Mouse (Mus musculus) 3T3-L1 (cell line): ENCODE results near the gene Mpdu1.
"Not testable (repeated sequence)": the region's sequence is repeated elsewhere in the genome, so short reads cannot be mapped to it uniquely, and the experiment has no call there.

Source experiments
- DNase-seq: peaks from one replicate; pipeline ENCODE4 v3.0.0-alpha.2; 2015; ENCODE audit warnings: low read depth, low spot score

Mpdu1 gene

DNA sequence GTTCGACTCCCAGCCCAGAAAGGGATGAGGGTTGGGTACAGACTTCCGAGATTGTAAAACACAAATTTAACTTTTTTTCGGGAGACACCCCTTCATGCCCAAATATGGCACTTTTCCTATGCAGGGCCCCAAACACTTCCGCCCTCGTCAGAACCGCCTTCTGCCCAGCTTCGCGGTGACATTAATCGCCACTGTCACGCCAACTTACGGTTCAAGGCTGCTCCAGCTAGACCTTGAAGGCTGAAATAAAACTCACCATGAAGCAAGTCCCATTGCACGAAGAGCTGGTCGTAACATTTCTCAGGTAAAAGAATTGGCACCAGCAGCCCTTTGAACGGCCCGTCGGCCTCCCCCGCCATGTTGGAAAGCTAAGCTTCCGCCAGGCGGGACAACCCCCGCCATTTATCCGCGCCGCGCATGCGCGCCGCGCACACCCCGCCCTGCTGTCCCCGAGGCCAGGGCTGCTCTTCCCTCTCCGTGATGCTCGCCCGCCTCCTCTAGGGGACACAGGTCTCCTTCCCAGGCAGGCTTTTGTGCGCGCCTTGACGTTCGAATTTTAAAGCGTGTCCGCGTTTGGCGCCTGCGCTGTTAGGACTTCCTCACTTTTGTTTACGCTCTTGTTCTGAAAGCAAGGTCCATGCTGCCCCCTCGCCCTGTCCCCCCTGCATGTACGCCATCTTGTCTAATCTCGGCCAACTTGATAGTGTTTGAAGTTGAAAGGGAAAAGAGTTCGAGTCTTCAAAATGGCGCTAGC is at the start of gene Mpdu1:
Gene Mpdu1, minus strand, starts transcription at position 430 of the 754 bp plus-strand sequence.
- DNase-seq, result peak; percentile 95

DNA sequence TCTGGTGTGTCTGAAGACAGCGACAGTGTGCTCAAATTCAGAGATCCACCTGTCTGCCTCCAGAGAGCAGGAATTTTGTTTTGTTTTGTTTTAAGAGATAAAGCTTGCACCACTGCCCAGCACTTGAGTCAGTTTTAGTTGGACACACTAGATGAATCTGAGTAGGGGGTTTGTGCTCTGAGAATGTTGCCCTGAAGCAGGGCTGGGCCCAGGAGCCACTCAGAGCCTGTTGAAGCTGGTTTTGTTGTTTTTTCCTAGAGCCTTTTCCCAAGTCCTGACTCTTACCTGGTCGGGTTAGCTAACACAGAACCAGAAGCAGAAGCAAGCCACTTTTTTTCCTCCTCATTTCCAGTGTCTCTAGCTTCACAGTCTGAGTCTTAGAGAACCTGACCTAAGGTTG is 48.6 kb upstream of the Mpdu1 start:
- DNase-seq, result no peak

DNA sequence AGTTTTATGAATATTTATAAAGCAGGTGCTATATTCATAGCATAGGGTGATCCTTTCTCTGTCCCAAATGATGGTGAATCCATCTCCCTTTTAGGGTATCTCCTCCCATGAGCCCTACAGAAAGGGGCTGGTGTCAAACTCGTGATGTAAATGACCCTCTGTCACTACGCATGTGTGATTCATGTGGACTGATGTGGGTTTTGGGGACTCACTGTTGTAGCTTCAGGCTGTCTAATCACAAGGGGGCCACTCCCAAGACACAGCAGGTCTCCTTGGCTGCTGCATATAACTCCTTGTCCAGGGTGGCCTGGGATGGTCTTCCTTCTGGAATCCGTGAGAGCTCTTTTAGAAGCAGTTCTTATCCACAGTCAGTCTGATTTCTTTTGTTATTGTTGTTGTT is 48.0 kb upstream of the Mpdu1 start:
- no peak for DNase-seq

DNA sequence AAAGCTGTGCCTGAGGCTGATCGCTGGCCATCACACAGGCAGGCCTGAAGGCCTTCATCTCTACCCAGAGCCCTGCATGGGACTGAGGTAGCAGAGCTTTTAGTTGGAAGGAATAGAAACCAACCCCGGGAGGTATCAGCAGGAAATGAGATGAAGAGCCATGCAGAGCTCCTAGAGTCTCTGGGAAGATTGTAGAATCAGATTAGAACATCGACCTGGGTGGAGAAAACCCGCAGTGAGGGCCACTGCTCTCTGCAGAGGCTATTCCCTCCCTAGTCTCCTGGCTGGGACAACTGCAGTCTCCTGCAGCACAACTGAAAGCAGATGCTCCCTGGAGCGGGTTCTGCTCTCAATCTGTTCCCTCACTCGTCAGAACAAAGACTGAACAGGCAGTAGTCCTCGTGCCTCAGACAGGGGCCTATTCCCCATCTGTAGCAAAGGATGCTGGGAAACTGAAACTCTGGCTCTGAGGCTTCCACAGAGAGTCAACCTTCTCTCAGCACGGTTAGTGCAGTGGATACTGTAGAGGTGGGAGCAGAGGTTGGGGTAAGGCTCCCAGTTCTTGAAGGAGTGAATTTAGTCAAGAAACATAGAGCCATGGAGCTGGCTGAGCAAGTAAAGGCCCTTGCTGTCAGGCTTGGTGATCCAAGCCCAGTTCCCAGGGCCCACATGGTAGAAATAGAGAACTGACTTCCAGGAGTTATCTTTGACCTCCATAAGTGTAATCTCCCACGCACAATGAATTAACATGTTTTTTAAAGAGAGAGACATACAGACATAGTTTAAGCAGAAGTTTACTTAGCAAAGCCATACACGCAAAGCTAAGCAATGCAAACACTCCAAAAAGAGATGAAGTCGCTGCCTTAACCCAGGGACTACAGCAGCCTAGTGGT is 47.4 kb upstream of the Mpdu1 start:
- no peak for DNase-seq

DNA sequence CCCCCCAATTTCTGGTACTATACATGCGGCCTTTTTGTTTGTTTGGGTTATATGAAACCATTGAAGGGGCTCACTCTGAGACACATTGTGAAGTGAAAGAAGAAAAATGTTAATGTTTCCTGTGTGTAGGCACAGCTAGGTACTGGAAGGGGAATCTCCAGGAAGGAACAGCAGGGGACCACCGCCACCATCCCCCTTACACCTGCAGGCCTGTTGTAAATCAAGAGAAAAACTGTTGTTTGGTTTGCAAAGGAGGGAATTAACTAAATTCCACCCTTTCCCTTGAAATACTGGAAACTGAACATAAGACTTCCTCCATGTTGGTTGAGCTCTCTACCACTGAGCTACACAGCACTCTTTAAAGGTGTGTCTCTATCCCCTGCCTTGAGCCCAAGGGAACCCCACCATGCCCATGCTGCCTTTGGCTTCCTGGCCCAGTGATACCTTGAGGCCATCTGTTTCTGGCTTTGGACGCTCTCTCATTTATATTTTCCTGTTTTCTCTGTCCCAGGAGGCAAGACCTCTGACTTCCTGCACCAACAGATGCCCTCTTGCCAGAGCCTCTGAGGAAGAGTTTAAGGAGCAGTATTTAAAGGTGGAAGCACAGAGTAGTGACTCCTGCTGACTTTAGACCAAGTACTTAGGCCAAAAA is 46.3 kb upstream of the Mpdu1 start:
- no peak for DNase-seq

DNA sequence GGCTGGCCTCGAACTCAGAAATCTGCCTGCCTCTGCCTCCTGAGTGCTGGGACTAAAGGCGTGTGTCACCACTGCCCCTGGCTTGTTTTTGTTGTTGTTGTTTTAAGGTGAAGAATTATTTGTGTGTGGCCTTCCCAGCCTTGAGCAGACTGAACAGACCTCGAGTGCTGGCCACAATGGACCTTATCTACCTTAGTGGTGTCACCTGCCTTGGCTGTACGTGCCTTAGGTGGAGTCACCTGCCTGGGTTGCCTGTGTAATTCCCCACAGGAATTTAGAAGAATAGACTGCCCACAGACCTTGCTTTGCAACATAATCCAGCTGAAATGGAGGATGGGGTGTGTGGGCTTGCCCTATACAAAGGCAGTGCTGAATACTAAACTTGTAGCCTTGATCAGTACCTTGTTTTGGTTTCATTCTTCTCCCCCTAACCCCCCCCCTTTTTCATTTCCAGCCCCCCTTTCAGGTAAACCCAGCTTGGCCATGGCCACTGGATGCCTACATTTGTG is 45.5 kb upstream of the Mpdu1 start:
- DNase-seq, result no peak

DNA sequence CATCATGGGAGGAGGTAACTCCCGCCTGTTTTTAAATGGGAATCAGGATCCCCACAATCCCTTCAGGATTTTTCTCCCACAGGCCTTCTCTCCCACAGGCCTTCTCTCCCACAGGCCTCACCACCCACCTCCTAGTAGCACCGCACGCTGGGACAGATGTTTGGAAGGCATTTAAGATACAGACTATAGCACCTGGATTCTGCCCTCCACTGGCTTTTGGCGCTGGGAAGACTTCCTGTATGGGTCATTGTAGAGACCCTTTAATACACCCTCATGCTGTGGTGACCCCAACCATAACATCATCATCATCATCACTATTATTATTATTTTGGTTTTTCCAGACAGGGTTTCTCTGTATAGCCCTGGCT is 45.0 kb upstream of the Mpdu1 start:
- no peak for DNase-seq

DNA sequence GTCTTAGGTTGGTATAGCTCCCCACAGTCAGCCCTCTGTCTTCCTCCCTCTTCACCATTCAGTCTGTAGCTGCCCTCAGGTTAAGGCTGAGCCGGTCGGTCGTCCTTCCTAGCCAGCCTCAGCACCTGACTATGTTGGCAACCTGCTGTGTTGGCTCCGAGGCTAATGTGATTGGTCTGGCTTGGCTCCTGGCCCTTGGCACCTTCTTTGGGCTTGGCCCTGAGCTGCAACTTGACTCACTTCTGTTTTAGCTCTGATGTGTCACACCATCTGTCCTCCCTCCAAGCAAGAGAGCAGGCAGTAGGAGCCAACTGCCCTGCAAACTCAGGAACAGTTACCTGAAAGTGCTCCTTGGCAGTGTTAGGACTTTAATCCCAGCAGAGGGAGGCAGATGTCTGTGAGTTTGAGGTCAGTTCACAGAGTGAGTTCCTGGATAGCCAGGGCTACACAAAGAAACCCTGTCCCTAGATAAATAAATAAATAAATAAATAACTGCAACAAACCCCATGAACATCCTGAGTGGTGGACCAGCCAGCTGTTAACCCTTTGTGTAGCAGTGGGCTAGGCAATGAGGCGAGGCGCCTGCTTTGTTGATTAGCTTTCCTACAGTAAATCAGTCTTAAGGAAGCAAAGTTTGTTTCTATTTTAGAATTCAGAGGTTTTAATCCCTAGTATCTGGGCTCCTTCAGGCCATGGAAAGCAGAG is 44.5 kb upstream of the Mpdu1 start:
- DNase-seq, result peak; percentile 75

DNA sequence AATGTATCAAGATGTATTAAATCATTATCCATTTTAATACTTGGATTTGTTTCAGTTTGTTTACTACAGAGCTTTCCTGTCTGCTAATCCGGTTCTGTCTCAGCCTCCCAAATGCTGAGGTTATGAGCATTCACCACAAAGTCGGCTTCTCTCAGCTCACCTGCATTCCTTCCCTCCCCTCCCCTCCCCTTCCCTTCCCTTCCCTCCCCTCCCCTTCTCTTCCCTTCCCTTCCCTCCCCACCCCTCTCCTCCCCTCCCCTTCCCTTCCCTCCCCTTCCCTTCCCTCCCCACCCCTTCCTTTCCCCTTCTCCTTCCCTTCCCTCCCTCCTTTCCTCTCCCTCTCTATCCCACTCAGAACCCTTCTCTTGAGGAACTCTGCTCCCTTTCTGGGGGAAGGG is 42.2 kb upstream of the Mpdu1 start:
- no peak for DNase-seq

DNA sequence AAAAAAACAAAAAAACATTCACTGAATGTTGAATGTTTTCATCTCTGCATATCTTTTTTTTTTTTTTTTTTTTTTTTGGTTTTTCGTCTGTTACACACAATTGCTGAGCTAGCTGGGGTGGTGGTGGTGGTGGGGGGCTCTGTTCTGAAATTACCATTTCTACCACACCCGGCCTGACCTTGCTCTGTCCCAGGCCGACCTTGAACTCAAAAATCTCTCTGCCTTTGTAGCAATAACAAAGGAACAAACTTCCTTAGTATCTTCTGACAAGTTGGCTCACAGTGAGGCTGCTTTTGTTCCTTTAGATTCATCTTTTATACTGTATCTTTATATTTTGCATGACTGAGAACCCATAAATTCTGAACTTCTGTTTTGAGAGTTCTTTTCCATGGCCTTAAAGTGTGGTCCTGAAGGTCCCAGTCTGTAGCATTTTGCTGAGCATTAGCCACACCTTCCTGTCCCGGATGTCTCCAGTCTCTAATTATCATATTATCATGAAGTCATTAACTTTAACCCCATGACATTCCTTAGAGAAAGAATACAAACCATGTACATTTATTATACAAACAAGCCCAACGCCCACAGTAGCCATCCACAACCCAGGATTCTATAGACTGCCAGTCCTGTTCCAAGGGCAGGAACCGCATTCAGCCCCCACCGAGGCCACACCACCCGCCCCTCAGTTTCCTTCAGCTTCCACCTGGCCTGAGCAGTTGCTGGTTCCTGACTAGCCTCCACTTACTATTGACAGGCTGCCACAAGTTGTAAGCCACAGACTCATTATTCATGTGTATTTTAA is 41.6 kb upstream of the Mpdu1 start:
- no peak for DNase-seq

DNA sequence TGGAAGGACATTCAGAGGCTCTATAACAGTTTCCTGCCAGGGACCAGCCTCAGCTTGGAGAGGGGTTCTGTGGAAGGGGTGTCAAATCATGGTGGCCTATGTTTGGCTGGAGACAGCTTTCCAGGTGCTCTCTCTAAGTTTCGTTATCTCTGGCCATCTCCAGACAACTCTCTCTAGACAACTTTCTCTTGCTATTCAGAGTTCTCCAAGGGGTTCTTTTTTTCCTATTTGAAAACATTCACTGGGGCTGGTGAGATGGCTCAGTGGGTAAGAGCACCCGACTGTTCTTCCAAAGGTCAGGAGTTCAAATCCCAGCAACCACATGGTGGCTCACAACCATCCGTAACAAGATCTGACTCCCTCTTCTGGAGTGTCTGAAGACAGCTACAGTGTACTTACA is 40.9 kb upstream of the Mpdu1 start:
- DNase-seq, result not testable (repeated sequence)

DNA sequence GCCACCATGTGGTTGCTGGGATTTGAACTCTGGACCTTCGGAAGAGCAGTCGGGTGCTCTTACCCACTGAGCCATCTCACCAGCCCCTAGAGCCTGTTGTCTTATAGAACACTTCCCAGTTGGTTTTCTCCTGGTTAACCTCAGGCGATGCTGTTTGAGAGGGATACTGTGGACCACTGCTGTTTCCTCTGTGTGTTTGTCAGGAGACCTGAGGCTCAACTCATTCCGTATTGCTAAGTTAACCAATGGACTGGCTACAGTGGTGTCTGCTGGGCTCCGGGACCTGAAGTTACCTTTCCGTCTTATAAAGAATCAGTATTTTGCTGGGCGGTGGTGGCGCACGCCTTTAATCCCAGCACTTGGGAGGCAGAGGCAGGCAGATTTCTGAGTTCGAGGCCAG is 40.4 kb upstream of the Mpdu1 start:
- DNase-seq, result not testable (repeated sequence)

DNA sequence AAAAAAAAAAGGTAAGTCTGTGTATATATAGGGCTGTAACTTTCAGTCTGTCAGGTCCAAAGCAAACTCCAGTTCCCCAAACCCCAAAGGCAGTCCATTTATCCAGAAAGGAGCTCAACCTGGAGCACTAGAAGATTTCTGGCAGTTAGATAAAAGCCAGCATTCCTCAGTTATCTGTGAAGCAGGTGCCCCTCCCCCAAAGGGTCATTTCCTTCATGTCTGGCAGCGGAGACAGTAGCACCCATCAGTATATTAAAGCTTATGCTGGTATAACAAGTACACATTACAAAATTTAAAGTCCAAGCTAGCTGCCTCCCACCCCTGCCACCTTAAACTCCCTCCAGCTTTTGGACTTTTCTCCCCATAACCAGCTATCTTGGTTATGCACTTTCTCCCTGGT is 37.2 kb upstream of the Mpdu1 start:
- no peak for DNase-seq

DNA sequence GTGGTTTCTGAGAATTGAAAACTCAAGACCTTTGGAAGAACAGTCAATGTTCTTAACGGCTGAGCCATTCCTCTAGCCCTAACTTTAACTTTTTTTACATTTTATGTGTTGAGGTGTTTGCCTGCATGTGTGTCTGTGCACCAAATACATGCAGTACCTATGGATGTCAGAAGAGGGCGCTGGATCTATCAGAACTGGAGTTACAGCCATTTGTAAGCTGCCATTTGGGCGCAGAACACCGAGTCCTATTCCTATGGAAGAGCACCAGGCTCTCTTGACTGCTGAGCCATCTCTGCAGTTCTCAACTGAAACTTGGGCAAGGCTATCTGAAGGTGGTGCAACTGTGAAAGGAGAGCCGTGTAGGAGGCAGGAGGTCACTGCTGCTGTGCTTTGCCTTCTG is 36.1 kb upstream of the Mpdu1 start:
- no peak for DNase-seq

DNA sequence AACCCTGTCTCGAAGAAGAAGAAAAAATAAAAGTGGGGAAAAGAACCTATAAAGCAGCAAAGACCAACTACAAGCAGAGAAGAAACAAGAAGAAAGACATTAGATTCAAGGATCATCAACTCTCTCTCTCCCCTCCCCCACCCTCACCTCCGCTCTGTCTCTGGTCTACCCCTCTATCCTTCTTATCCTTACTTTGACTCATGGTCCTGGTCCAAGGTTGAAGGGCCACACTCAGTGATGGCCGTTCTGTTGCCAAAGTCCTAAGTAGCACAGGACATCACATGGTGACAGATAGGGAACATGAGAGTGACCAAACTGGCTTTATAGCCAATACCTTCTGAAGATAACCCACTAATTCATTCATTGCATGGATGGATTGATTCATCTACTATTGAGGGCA is 35.0 kb upstream of the Mpdu1 start:
- no peak for DNase-seq

DNA sequence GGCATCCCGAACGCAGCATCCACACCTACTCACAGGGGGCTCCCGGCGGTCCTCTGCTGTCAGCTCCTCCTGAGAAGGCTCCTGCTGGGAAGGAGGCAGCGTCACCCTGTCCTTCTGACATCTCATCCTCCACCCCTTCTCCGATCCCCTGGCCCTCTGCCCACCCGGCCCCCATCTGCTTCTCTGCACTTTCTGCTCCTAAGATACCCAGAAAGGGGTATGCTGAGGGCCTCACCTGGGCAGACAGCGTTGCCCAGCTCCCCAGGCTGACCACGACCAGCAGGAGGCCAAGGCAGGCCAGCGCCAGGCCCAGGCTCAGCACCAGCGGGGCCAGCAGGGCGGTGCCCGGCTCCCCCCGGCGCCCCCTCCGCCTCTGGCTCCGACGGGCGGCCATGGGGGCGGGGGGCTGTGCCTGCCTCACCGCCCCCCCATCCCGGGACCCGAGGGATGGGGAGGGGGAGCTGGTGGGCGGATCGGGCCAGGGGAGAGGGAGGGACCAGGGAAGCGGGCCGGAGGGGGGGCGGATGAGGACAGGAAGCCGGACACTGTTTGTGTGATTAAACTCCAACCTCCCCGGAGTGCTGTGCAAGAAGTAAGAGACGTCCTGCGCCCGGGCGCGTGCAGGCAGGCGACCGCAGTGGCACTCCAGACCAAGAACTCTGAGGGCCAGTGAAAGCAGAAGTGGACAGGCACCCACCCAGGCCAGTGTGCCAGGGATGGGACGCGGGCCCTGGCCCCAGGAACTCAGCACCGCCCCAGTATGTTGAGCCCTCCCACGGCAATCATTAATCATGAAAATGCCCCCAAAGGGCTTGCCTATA is 33.1 kb upstream of the Mpdu1 start, which contains the start of the genes Tnfsf12 and Tnfsfm13:
Gene Tnfsf12, minus strand, starts transcription at position 489 of the 821 bp plus-strand sequence.
Gene Tnfsfm13, minus strand, starts transcription at position 738 of the 821 bp plus-strand sequence.
- DNase-seq, result peak; percentile 68

DNA sequence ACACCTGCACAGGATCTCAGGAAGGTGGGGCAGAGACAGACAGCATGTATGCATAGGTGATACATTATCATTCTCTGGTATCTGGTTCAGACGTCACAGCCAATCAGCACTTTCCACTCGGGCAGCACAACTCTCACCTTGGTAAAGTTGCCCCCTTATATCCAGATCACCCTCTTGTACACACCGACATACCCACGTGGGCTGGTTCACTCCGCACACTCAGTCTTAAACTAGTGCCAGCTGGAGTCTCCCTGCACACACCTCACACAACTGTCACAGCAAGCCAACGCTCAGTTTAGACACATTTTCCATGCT is 32.6 kb upstream of the Mpdu1 start:
- DNase-seq, result no peak

DNA sequence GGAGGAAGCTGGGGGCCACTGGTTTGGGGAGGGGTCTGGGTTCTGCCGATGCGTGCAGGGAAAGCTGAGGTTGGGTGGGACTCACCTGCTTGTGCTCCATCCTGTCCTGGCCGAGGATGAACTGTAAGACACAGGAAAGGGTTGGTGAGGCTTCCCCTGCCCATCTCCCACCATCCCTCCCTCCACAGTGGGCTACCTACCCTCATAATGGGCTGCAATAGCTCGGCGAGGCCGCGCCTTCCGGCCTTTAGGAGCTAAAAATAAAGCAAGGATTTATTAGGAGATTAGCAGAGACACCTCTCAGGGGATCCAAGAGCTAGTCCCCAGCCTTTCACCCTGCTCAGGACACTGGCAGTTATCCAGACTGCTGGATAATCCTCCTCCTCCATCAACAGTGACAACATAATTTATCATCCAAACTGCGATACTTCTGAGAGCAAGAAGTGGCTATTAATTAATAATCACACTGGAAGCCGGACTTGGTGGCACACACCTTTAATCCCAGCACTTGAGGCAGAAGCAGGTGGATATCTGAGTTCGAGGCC is 31.1 kb upstream of the Mpdu1 start:
- no peak for DNase-seq

DNA sequence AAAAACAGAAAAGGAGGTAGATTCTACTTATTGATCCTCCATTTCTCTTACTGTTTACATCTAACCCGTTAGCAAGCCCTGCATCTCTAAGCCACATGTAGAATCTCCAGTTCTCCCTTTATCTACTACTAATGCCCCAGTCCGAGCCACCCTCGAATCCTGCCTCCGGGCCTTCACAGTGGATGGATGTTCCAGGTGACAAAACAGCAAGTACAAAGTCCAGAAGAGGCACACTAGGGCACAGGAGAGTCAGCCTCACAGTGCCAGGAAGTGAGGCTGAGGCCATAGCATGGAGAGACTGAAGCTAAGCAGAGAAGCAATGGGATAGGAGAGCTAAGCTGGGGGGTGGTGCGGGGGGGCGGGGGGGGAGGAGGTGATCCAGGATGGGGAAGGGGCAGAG is 30.4 kb upstream of the Mpdu1 start:
- no peak for DNase-seq
